Mouse (Mus musculus): ENCODE measurements around the gene Med8.

DNA sequence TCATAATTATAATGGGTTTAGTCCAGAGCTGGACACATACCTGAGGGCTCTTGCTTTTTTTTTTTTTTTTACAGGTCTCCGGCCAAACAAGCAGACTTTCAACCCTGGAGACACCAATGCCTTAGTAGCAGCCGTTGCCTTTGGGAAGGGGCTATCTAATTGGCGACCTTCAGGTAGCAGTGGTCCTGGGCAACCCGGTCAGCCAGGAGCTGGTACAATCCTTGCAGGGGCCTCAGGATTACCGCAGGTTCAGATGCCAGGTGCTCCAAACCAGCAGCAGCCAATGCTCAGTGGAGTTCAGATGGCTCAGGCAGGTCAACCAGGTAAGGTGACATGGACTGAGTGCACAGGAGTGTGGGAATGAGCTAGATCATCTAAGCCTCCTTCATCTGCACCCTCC lies 4.4 kb downstream of the Med8 start:
- TF ChIP-seq CTCF (IDR thresholded peaks at IDR 0.05; ENCODE audit: extremely low read depth, insufficient read length, insufficient replicate concordance, low read depth, low read length) (no peak), POLR2A (IDR thresholded peaks at IDR 0.05; ENCODE audit: low read depth, low read length) (no peak)
